Mouse (Mus musculus) layer of hippocampus, adult 9-10 months (tissue): ENCODE data around the gene Gimap9.
"Not testable (repeated sequence)": the region's sequence is repeated elsewhere in the genome, so short reads cannot be mapped to it uniquely, and the experiment has no call there.

Source experiments
- DNase-seq: peaks from one replicate; pipeline ENCODE4 v3.0.0; 2022; ENCODE audit warnings: low spot score

Gimap9 gene

GRCm38 (mm10) chr6:48665471-48665870, 10.5 kb upstream of the Gimap9 start:
- DNase-seq, result no peak

- DNase-seq, result no peak
Observed at GRCm38 (mm10) chr6:48666159-48666586, 9.8 kb upstream of the Gimap9 start.

GRCm38 (mm10) chr6:48668022-48668421, 7.9 kb upstream of the Gimap9 start:
- DNase-seq, result no peak

GRCm38 (mm10) chr6:48669446-48669969, 6.4 kb upstream of the Gimap9 start:
- no peak for DNase-seq

GRCm38 (mm10) chr6:48674291-48675058, 1.5 kb upstream of the Gimap9 start:
- no peak for DNase-seq

GRCm38 (mm10) chr6:48675400-48675930, 464 bp upstream of the Gimap9 start:
- no peak for DNase-seq

GRCm38 (mm10) chr6:48676860-48677415, 1.0 kb downstream of the Gimap9 start:
- no peak for DNase-seq

- no peak for DNase-seq
Observed at GRCm38 (mm10) chr6:48677492-48678345, 1.8 kb downstream of the Gimap9 start.

GRCm38 (mm10) chr6:48678391-48678790, 2.5 kb downstream of the Gimap9 start:
- no peak for DNase-seq

- no peak for DNase-seq
Observed at GRCm38 (mm10) chr6:48679701-48680100, 3.8 kb downstream of the Gimap9 start.

GRCm38 (mm10) chr6:48680421-48680820, 4.5 kb downstream of the Gimap9 start:
- DNase-seq, result no peak

GRCm38 (mm10) chr6:48681472-48682090, 5.7 kb downstream of the Gimap9 start:
- DNase-seq, result no peak

GRCm38 (mm10) chr6:48682271-48682670, 6.3 kb downstream of the Gimap9 start:
- no peak for DNase-seq

- not testable (repeated sequence) for DNase-seq
Observed at GRCm38 (mm10) chr6:48683263-48683821, 7.4 kb downstream of the Gimap9 start.

GRCm38 (mm10) chr6:48684319-48684718, 8.4 kb downstream of the Gimap9 start, which contains the start of gene Gimap4:
TSS of gene Gimap4 (plus strand) at chr6:48684549.
- DNase-seq, result no peak

GRCm38 (mm10) chr6:48684806-48685205, 8.9 kb downstream of the Gimap9 start:
- DNase-seq, result no peak

- DNase-seq, result no peak
Observed at GRCm38 (mm10) chr6:48685251-48685650, 9.3 kb downstream of the Gimap9 start.

GRCm38 (mm10) chr6:48685694-48686665, 10.1 kb downstream of the Gimap9 start:
- DNase-seq, result no peak

- DNase-seq, result no peak
Observed at GRCm38 (mm10) chr6:48687077-48687476, 11.1 kb downstream of the Gimap9 start.

GRCm38 (mm10) chr6:48689320-48689719, 13.4 kb downstream of the Gimap9 start:
- no peak for DNase-seq
